Mouse (Mus musculus) kidney, adult 2 months (tissue): Measurements from ENCODE around the gene Kpna2. TPM values are rescaled to one million over a fixed set of nuclear protein-coding genes. Genes with fewer than 3 reads are reported as not detected.
"Not testable (repeated sequence)": the region's sequence is repeated elsewhere in the genome, so short reads cannot be mapped to it uniquely, and the experiment has no call there.

ENCODE experiments used
- DNase-seq: peaks from one replicate; pipeline ENCODE4 v3.0.0; 2021
- H3K27ac ChIP-seq: fragments of 200-500 bp; 2 replicates; pipeline ENCODE4 v1.5.1; 2012; ENCODE audit warnings: low read depth, low read length, control low read depth, inconsistent platforms; ENCODE audit not compliant: insufficient read depth
- H3K27me3 ChIP-seq: fragments of 200-500 bp; replicated peaks from 2 replicates; pipeline ENCODE4 v1.6.1; 2012; ENCODE audit warnings: mild to moderate bottlenecking, moderate library complexity, low read length, inconsistent platforms; ENCODE audit not compliant: control insufficient read depth, insufficient read depth
- H3K36me3 ChIP-seq: fragments of 200-500 bp; 2 replicates; pipeline ENCODE4 v1.6.1; 2012; ENCODE audit warnings: mild to moderate bottlenecking, moderate library complexity, low read length, inconsistent platforms; ENCODE audit not compliant: control insufficient read depth, insufficient read depth
- H3K4me1 ChIP-seq: fragments of 200-500 bp; 2 replicates; pipeline ENCODE4 v1.6.1; 2011; ENCODE audit warnings: low read length; ENCODE audit not compliant: control insufficient read depth, insufficient read depth
- H3K4me3 ChIP-seq: fragments of 200-500 bp; 2 replicates; pipeline ENCODE4 v1.5.1; 2011; ENCODE audit warnings: mild to moderate bottlenecking, low read depth, low read length, control low read depth; ENCODE audit not compliant: insufficient read depth
- CTCF ChIP-seq: fragments of 200-500 bp; conservative IDR thresholded peaks from 2 replicates; pipeline ENCODE4 v1.5.1; 2011; ENCODE audit warnings: low read depth, mild to moderate bottlenecking, control low read depth, low read length, moderate library complexity, mixed read lengths; ENCODE audit not compliant: insufficient read depth, insufficient read length
- POLR2A ChIP-seq: fragments of 200-500 bp; IDR thresholded peaks from one replicate; pipeline ENCODE4 v1.6.1; 2011; ENCODE audit warnings: low read depth, low read length, control low read depth
- WGBS: fragments of 180-500 bp; shearing (Covaris S2); methylation state at CpG from one replicate; pipeline ENCODE4 v1.1.7; 2018; 5-methylcytosine and 5-hydroxymethylcytosine counted together
- polyA plus RNA-seq: library from polyadenylated mRNA; depleted of rRNA; stranded (reverse); fragments of >200 nt; gene quantifications from 2 replicates; pipeline ENCODE4 v1.2.3, GENCODE M21; 2012

The Kpna2 gene
- polyA plus RNA-seq, 1 experiment, result 14.1 TPM

GRCm38 (mm10) chr11:106994246-106995085 lies 4.9 kb downstream of the Kpna2 start:
- Histone ChIP-seq H3K4me1 (0 out of 2 replicates have a peak, but pooled peaks cover 2% of the 10 kb centered on the region), H3K27me3 (no peaks in the 10 kb centered on the region), H3K27ac (no peak overlapping the region), H3K36me3 (peaks cover 12% of the 10 kb centered on the region), H3K4me3 (no peak overlapping the region)
- TF ChIP-seq CTCF, result no peak
- TF ChIP-seq POLR2A, result no peak
- DNase-seq, result no peak
- 82% methylated on average over 3 of the region's 3 CpGs for WGBS

DNA sequence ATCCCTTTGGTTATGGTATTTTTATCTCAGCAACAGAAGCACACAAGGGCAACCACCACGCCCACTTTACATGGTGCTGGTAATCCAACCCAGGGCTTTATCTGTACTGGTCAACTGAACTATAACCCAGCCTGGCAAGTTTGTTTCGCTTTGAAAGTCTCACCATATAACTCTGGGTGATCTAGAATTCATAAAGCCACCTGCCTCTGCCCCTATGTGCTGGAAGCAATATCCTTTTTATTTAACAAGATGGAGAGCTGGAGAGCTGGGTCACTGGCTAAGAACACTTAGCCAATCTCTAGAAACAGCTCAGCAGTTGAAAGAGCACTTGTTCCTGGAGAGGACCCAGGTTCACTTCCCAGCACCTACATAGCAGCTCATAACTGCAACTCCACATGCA lies 12.0 kb downstream of the Kpna2 start:
- TF ChIP-seq POLR2A (no peak), CTCF (no peak)
- Histone ChIP-seq H3K27ac (no peak overlapping the region), H3K27me3 (no peaks in the 10 kb centered on the region), H3K4me1 (0 out of 2 replicates have a peak, but pooled peaks cover 1% of the 10 kb centered on the region), H3K36me3 (peaks cover 9% of the 10 kb centered on the region), H3K4me3 (no peak overlapping the region)
- DNase-seq, result no peak
- WGBS, result 92% methylated on average over 2 of the region's 2 CpGs

DNA sequence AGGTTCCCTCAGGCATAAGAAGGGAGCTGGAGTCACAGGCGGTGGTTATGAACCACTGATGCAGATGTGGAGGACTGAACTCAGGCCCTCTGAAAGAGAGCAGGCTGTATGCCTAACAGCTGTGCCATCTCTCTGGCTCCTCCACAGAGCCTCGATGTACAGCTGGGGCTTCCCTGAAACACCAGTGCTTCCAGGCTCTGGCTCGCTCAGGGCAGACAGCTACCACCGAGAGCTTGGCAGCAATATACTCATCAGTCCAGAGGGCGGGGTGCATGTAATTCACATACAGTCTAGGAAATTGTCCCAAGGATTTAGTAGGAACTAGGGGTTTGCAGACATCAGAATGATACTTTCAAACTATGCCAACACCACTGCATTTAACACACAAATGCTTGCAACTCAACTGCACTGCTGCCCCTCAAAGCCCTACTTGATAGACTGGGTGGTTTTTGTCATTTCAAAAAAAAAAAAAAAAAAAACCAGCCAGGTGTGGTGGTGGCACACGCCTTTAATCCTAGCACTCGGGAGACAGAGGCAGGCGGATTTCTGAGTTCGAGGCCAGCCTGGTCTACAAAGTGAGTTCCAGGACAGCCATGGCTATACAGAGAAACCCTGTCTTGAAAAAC lies 13.2 kb downstream of the Kpna2 start:
- H3K27ac ChIP-seq, H3K36me3 ChIP-seq, H3K4me1 ChIP-seq, H3K4me3 ChIP-seq, H3K27me3 ChIP-seq, DNase-seq: not testable (repeated sequence)
- WGBS, result 87% methylated on average over 9 of the region's 9 CpGs

DNA sequence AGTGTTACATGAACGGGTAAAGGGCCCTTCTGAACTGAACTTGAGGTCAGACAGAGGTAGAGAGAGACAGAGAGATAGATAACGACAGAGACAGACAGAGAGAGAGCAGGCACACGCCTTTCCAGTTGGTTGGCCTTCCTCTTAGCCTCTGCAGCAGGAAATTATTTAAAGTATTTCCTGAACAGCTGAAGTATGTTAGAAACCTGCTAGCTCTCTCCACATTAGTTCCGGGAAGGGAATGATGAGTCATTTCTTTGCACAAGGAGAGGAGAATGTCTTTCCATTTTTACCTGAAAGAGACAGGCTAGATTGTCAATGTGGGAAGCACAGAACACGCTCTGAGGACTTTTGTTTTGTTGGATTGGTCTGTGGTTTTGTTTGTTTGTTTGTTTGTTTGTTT lies 17.0 kb downstream of the Kpna2 start:
- H3K27ac ChIP-seq, result peak overlapping the region; percentile 63

DNA sequence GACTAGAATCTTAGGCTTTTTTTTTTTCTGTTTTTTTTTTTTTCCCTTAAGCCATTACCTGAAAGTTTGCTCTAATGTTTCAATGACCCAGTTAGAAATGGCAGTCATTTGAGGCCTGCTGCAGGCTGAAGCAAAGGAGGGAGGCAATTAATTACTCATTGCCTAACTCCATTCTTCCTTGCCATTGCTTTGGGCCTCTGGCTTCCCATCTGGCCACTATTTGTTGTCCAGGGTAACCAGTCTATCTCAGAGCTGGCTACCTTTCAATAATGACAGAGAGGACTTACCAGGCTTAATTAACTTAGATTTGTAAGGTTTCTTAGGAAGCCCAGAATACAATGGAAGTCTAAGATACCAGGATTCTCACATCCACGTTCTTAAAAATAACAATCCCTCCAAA lies 17.6 kb downstream of the Kpna2 start:
- peak; percentile 29 for DNase-seq
- Histone ChIP-seq H3K36me3 (no peaks in the 10 kb centered on the region), H3K4me3 (no peak overlapping the region), H3K27ac (peak overlapping the region; percentile 63), H3K4me1 (peaks cover 8% of the 10 kb centered on the region; the same call in 1 of the 2 replicates), H3K27me3 (no peaks in the 10 kb centered on the region)
- no peak for TF ChIP-seq POLR2A
- TF ChIP-seq CTCF, result no peak
- 53% methylated on average over 1 of the region's 1 CpGs for WGBS

More for the DNA sequence above, 17.0 kb downstream of the Kpna2 start:
- TF ChIP-seq CTCF (no peak), POLR2A (no peak)
- WGBS, result 37% methylated on average over 5 of the region's 5 CpGs
- DNase-seq, result peak; percentile 35
- no peaks in the 10 kb centered on the region for H3K27me3 ChIP-seq
- no peaks in the 10 kb centered on the region for H3K36me3 ChIP-seq
- peaks cover 8% of the 10 kb centered on the region; the same call in 1 of the 2 replicates for H3K4me1 ChIP-seq
- H3K4me3 ChIP-seq, result no peak overlapping the region

- H3K27me3 ChIP-seq, result no peaks in the 10 kb centered on the region
- peak; percentile 86 for DNase-seq
- no peak overlapping the region for H3K27ac ChIP-seq
- peaks cover 12% of the 10 kb centered on the region; the same call in 1 of the 2 replicates for H3K4me1 ChIP-seq
- no peaks in the 10 kb centered on the region for H3K36me3 ChIP-seq
- WGBS, result 19% methylated on average over 7 of the region's 7 CpGs
- TF ChIP-seq POLR2A (no peak), CTCF (peak; percentile 82)
- no peak overlapping the region for H3K4me3 ChIP-seq
These were observed 18.9 kb downstream of the Kpna2 start for GRCm38 (mm10) chr11:106980455-106980854.

GRCm38 (mm10) chr11:106976194-106976593 lies 23.1 kb downstream of the Kpna2 start:
- no peaks in the 10 kb centered on the region for H3K36me3 ChIP-seq
- H3K4me3 ChIP-seq, result no peak overlapping the region
- TF ChIP-seq CTCF (no peak), POLR2A (no peak)
- 55% methylated on average over 8 of the region's 8 CpGs for WGBS
- no peaks in the 10 kb centered on the region for H3K27me3 ChIP-seq
- peak; percentile 79 for DNase-seq
- no peak overlapping the region for H3K27ac ChIP-seq
- H3K4me1 ChIP-seq, result 0 out of 2 replicates have a peak, but pooled peaks cover 4% of the 10 kb centered on the region
